Mouse (Mus musculus) spleen, adult 2 months (tissue): ENCODE results near the gene Wdfy1. TPM values are rescaled to one million over a fixed set of nuclear protein-coding genes. Genes with fewer than 3 reads are reported as not detected.
A peak's percentile ranks its signal among the peaks of the same experiment; 100 is the strongest.

Experiments
- DNase-seq, 2 experiments: peaks; one replicate each; pipeline versions ENCODE4 v3.0.0 to v3.0.0-alpha.2; 2012 to 2021; ENCODE audit warnings: low spot score in 2 of 2, low read depth in 1 of 2
- H3K27ac ChIP-seq: fragments of 200-500 bp; 2 replicates; pipeline ENCODE4 v1.5.1; 2012; ENCODE audit warnings: low read length, inconsistent platforms; ENCODE audit not compliant: insufficient read depth
- H3K27me3 ChIP-seq: fragments of 200-500 bp; 2 replicates; pipeline ENCODE4 v1.6.1; 2012; ENCODE audit warnings: mild to moderate bottlenecking, moderate library complexity, low read length, inconsistent platforms; ENCODE audit not compliant: control insufficient read depth, insufficient read depth
- H3K36me3 ChIP-seq: fragments of 200-500 bp; 2 replicates; pipeline ENCODE4 v1.6.1; 2012; ENCODE audit warnings: mild to moderate bottlenecking, low read length, inconsistent platforms; ENCODE audit not compliant: control insufficient read depth, insufficient read depth
- H3K4me1 ChIP-seq: fragments of 200-500 bp; 2 replicates; pipeline ENCODE4 v1.6.1; 2011; ENCODE audit warnings: inconsistent platforms; ENCODE audit not compliant: control insufficient read depth, insufficient read depth, insufficient read length
- H3K4me3 ChIP-seq: fragments of 200-500 bp; 2 replicates; pipeline ENCODE4 v1.5.1; 2011; ENCODE audit warnings: mild to moderate bottlenecking, inconsistent platforms; ENCODE audit not compliant: insufficient read depth, insufficient read length; ENCODE audit errors: extremely low read depth
- CTCF ChIP-seq: fragments of 200-500 bp; IDR thresholded peaks from 2 replicates; pipeline ENCODE4 v1.5.1; 2011; ENCODE audit warnings: mild to moderate bottlenecking, inconsistent platforms; ENCODE audit not compliant: insufficient read depth, insufficient read length, insufficient replicate concordance; ENCODE audit errors: extremely low read depth
- POLR2A ChIP-seq: fragments of 200-500 bp; IDR thresholded peaks from 2 replicates; pipeline ENCODE4 v1.6.1; 2011; ENCODE audit warnings: low read depth, low read length, inconsistent platforms
- WGBS: fragments of 180-500 bp; shearing (Covaris S2); methylation state at CpG from one replicate; pipeline ENCODE4 v1.1.7; 2018; 5-methylcytosine and 5-hydroxymethylcytosine counted together
- polyA plus RNA-seq: library from polyadenylated mRNA; depleted of rRNA; stranded (reverse); fragments of >200 nt; gene quantifications from 2 replicates; pipeline ENCODE4 v1.2.3, GENCODE M21; 2012; rRNA removed

Gene Wdfy1
- polyA plus RNA-seq = 22.1 and 31.9 TPM in 2 replicates

DNA sequence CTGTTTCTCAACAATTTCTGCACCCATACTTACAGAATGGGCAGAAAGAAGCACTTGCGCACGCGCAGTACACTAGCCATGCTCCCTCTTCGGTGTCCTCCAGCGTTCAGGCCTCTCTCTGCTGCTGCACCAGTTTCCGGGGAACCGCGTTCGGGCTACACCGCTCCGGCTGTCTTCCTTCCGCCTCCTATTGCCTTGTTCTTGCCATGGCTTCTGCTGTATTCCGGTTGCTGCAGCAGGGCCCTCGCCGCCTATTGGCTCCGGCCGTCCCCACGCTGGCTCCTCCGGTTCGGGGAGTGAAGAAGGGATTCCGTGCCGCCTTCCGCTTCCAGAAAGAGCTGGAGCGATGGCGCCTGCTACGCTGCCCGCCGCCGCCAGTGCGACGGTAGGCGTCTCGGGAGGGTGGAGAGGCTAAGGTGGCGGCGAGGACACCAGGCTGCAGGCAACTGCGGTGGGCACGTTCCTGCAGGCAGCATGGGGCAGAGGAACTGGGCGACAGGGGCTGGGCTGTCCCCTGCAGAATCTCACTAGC, at the start of gene Wdfy1, which contains the start of gene Mrpl44:
TSS of gene Wdfy1 (minus strand) at position 217 of the 532 bp plus-strand sequence.
TSS of gene Mrpl44 (plus strand) at position 92 of the 532 bp plus-strand sequence.
- DNase-seq = peak; percentile 91
- Histone ChIP-seq H3K36me3 (peaks cover 16% of the 10 kb centered on the region), H3K4me1 (peaks cover 2% of the 10 kb centered on the region; the same call in 1 of the 2 replicates), H3K27ac (peak within 1 kb of the TSS; percentile 77), H3K27me3 (no peaks in the 10 kb centered on the region), H3K4me3 (peak within 1 kb of the TSS; percentile 87)
- WGBS = under 1% methylated on average over 38 of the region's 38 CpGs
- TF ChIP-seq POLR2A (peak; percentile 22; the same call in 1 of the 2 replicates), CTCF (no peak)

GRCm38 (mm10) chr1:79823951-79824633, 48.1 kb upstream of the Wdfy1 start:
- Histone ChIP-seq H3K4me1 (no peaks in the 10 kb centered on the region), H3K27me3 (no peaks in the 10 kb centered on the region), H3K27ac (no peak overlapping the region), H3K4me3 (no peak overlapping the region), H3K36me3 (no peaks in the 10 kb centered on the region)
- TF ChIP-seq POLR2A = no peak
- no peak for TF ChIP-seq CTCF
- WGBS = 66% methylated on average over 14 of the region's 14 CpGs
- no peak for DNase-seq

GRCm38 (mm10) chr1:79822806-79823525, 47.0 kb upstream of the Wdfy1 start:
- Histone ChIP-seq H3K27me3 (no peaks in the 10 kb centered on the region), H3K36me3 (no peaks in the 10 kb centered on the region), H3K27ac (no peak overlapping the region), H3K4me3 (no peak overlapping the region), H3K4me1 (no peaks in the 10 kb centered on the region)
- DNase-seq = no peak
- TF ChIP-seq CTCF = no peak
- TF ChIP-seq POLR2A = no peak
- WGBS = 77% methylated on average over 13 of the region's 13 CpGs

- Histone ChIP-seq H3K4me3 (no peak overlapping the region), H3K4me1 (no peaks in the 10 kb centered on the region), H3K27me3 (no peaks in the 10 kb centered on the region), H3K36me3 (no peaks in the 10 kb centered on the region), H3K27ac (no peak overlapping the region)
- 88% methylated on average over 11 of the region's 11 CpGs for WGBS
- no peak for TF ChIP-seq POLR2A
- TF ChIP-seq CTCF = no peak
- DNase-seq = no peak
Observed at GRCm38 (mm10) chr1:79819296-79819879, 43.4 kb upstream of the Wdfy1 start.

GRCm38 (mm10) chr1:79815446-79815845, 39.5 kb upstream of the Wdfy1 start:
- no peak overlapping the region for H3K27ac ChIP-seq
- no peak overlapping the region for H3K4me3 ChIP-seq
- no peaks in the 10 kb centered on the region for H3K27me3 ChIP-seq
- no peaks in the 10 kb centered on the region for H3K4me1 ChIP-seq
- H3K36me3 ChIP-seq = no peaks in the 10 kb centered on the region
- TF ChIP-seq POLR2A (no peak), CTCF (no peak)
- DNase-seq = no peak
- 91% methylated on average over 3 of the region's 3 CpGs for WGBS

- no peaks in the 10 kb centered on the region for H3K27me3 ChIP-seq
- no peak for DNase-seq
- TF ChIP-seq CTCF = no peak
- TF ChIP-seq POLR2A = no peak
Observed at GRCm38 (mm10) chr1:79809447-79809846, 33.5 kb upstream of the Wdfy1 start.

More at GRCm38 (mm10) chr1:79809447-79809846, 33.5 kb upstream of the Wdfy1 start:
- H3K4me1 ChIP-seq = no peaks in the 10 kb centered on the region
- H3K27ac ChIP-seq = no peak overlapping the region
- 91% methylated on average over 3 of the region's 3 CpGs for WGBS
- H3K36me3 ChIP-seq = no peaks in the 10 kb centered on the region
- H3K4me3 ChIP-seq = no peak overlapping the region
